Mouse (Mus musculus) myocyte (in vitro differentiated cells): ENCODE data around the gene Atf7. TPM values are rescaled to one million over a fixed set of nuclear protein-coding genes. Genes with fewer than 3 reads are reported as not detected.

ENCODE experiments used
- H3K27me3 ChIP-seq: one replicate; pipeline ENCODE4 v1.6.1; 2011; ENCODE audit not compliant: control insufficient read depth, insufficient read depth, insufficient read length
- H3K36me3 ChIP-seq: one replicate; pipeline ENCODE4 v1.6.1; 2011; ENCODE audit not compliant: control insufficient read depth, insufficient read depth
- H3K4me2 ChIP-seq: one replicate; pipeline ENCODE4 v1.6.1; 2011; ENCODE audit warnings: low read depth, control low read depth
- H3K4me3 ChIP-seq: one replicate; pipeline ENCODE4 v1.5.1; 2011; ENCODE audit warnings: mild to moderate bottlenecking, control low read depth, moderate library complexity
- H3K79me2 ChIP-seq: one replicate; pipeline ENCODE4 v1.6.1; 2011; ENCODE audit not compliant: control insufficient read depth, insufficient read depth
- H3ac ChIP-seq: one replicate; pipeline ENCODE4 v1.6.1; 2011; ENCODE audit not compliant: control insufficient read depth, insufficient read length
- CEBPB ChIP-seq: IDR thresholded peaks from 2 replicates; pipeline ENCODE4 v1.6.1; 2011; ENCODE audit warnings: mild to moderate bottlenecking, moderate library complexity; ENCODE audit not compliant: poor library complexity, insufficient read depth, severe bottlenecking
- E2F4 ChIP-seq: IDR thresholded peaks from one replicate; pipeline ENCODE4 v1.6.1; 2011; ENCODE audit warnings: mild to moderate bottlenecking, control low read depth, moderate library complexity; ENCODE audit not compliant: insufficient read depth
- MAX ChIP-seq: IDR thresholded peaks from one replicate; pipeline ENCODE4 v1.6.1; 2011; ENCODE audit warnings: low read depth, mild to moderate bottlenecking, control low read depth
- MYOD1 ChIP-seq, 3 experiments: IDR thresholded peaks; one replicate each; pipeline ENCODE4 v1.6.1; 2011; ENCODE audit warnings: control low read depth in 2 of 3, low read depth in 2 of 3, mild to moderate bottlenecking in 2 of 3, moderate library complexity in 1 of 3; ENCODE audit not compliant: insufficient read length in 2 of 3, control insufficient read depth in 1 of 3
- MYOG ChIP-seq, 3 experiments: IDR thresholded peaks; one replicate each; pipeline ENCODE4 v1.6.1; 2011; ENCODE audit warnings: control low read depth in 2 of 3, low read depth in 2 of 3, mild to moderate bottlenecking in 2 of 3; ENCODE audit not compliant: insufficient read length in 2 of 3, control insufficient read depth in 1 of 3, insufficient read depth in 1 of 3
- POLR2A ChIP-seq: IDR thresholded peaks from one replicate; pipeline ENCODE4 v1.6.1; 2011; ENCODE audit warnings: low read depth, mild to moderate bottlenecking, control low read depth, moderate library complexity; ENCODE audit not compliant: insufficient read length
- POLR2AphosphoS2 ChIP-seq: IDR thresholded peaks from one replicate; pipeline ENCODE4 v1.6.1; 2011; ENCODE audit warnings: low read depth, control low read depth; ENCODE audit not compliant: insufficient read length
- REST ChIP-seq: IDR thresholded peaks from one replicate; pipeline ENCODE4 v1.6.1; 2011; ENCODE audit warnings: mild to moderate bottlenecking, control low read depth, moderate library complexity; ENCODE audit not compliant: insufficient read depth, insufficient read length
- SRF ChIP-seq: IDR thresholded peaks from one replicate; pipeline ENCODE4 v1.6.1; 2011; ENCODE audit warnings: low read depth; ENCODE audit not compliant: control insufficient read depth, insufficient read length
- TCF12 ChIP-seq: IDR thresholded peaks from one replicate; pipeline ENCODE4 v1.6.1; 2011; ENCODE audit warnings: mild to moderate bottlenecking, control low read depth; ENCODE audit not compliant: poor library complexity, insufficient read depth, severe bottlenecking
- TCF3 ChIP-seq: IDR thresholded peaks from one replicate; pipeline ENCODE4 v1.6.1; 2011; ENCODE audit warnings: low read depth, control low read depth; ENCODE audit not compliant: insufficient read length
- USF1 ChIP-seq: IDR thresholded peaks from one replicate; pipeline ENCODE4 v1.6.1; 2011; ENCODE audit warnings: low read depth, mild to moderate bottlenecking, control low read depth, moderate library complexity
- polyA plus RNA-seq: library from polyadenylated mRNA; unstranded; fragments of >200 nt; fragmentation: generic; extraction: Trizol; gene quantifications from one replicate; pipeline ENCODE4 v1.2.1, GENCODE M21; 2012; ENCODE audit warnings: missing spikeins

The Atf7 gene
- polyA plus RNA-seq, 1 experiment = 33.7 TPM

GRCm38 (mm10) chr15:102506864-102507263 lies 118.4 kb downstream of the Atf7 start:
- Histone ChIP-seq H3K79me2 (no peaks in the 10 kb centered on the region), H3K36me3 (peaks cover 30% of the 10 kb centered on the region), H3ac (no peak overlapping the region), H3K4me2 (no peak overlapping the region), H3K27me3 (no peaks in the 10 kb centered on the region), H3K4me3 (no peak overlapping the region)
- no peak for TF ChIP-seq TCF3
- peak; percentile 52 for TF ChIP-seq POLR2AphosphoS2

GRCm38 (mm10) chr15:102506464-102506830 lies 118.8 kb downstream of the Atf7 start:
- Histone ChIP-seq H3ac (no peak overlapping the region), H3K36me3 (peaks cover 34% of the 10 kb centered on the region), H3K4me3 (no peak overlapping the region), H3K79me2 (no peaks in the 10 kb centered on the region), H3K27me3 (no peaks in the 10 kb centered on the region), H3K4me2 (no peak overlapping the region)
- no peak for TF ChIP-seq TCF12
- no peak for TF ChIP-seq TCF3
- TF ChIP-seq POLR2AphosphoS2 = no peak
- no peak for TF ChIP-seq CEBPB
- no peak for TF ChIP-seq MAX
- TF ChIP-seq MYOG (IDR thresholded peaks at IDR 0.05; ENCODE audit: control insufficient read depth in 1 of 3, insufficient read depth in 1 of 3, insufficient read length in 2 of 3, low read depth in 2 of 3) = no peak
- TF ChIP-seq E2F4 = no peak
- TF ChIP-seq SRF = no peak
- no peak for TF ChIP-seq REST
- no peak for TF ChIP-seq USF1
- no peak for TF ChIP-seq MYOD1 (IDR thresholded peaks at IDR 0.05; ENCODE audit: control insufficient read depth in 1 of 3, insufficient read length in 2 of 3, low read depth in 2 of 3)
- TF ChIP-seq POLR2A = no peak

GRCm38 (mm10) chr15:102505770-102506463 lies 119.3 kb downstream of the Atf7 start:
- H3K36me3 ChIP-seq = peaks cover 38% of the 10 kb centered on the region
- TF ChIP-seq REST (no peak), MYOG (IDR thresholded peaks at IDR 0.05; ENCODE audit: control insufficient read depth in 1 of 3, insufficient read depth in 1 of 3, insufficient read length in 2 of 3, low read depth in 2 of 3) (no peak), POLR2A (peak; percentile 11), SRF (no peak), TCF12 (no peak), E2F4 (no peak), TCF3 (no peak), POLR2AphosphoS2 (peak; percentile 48)
- H3K79me2 ChIP-seq = no peaks in the 10 kb centered on the region
- no peak overlapping the region for H3ac ChIP-seq
- no peak overlapping the region for H3K4me2 ChIP-seq
- H3K4me3 ChIP-seq = no peak overlapping the region
- no peaks in the 10 kb centered on the region for H3K27me3 ChIP-seq

- Histone ChIP-seq H3ac (no peak overlapping the region), H3K79me2 (no peaks in the 10 kb centered on the region), H3K4me3 (no peak overlapping the region), H3K4me2 (no peak overlapping the region), H3K27me3 (no peaks in the 10 kb centered on the region), H3K36me3 (peaks cover 45% of the 10 kb centered on the region)
- TF ChIP-seq TCF12 (no peak), REST (no peak), USF1 (no peak), POLR2A (peak; percentile 43), TCF3 (no peak), POLR2AphosphoS2 (peak; percentile 93), CEBPB (no peak), MYOG (IDR thresholded peaks at IDR 0.05; ENCODE audit: control insufficient read depth in 1 of 3, insufficient read depth in 1 of 3, insufficient read length in 2 of 3, low read depth in 2 of 3) (no peak)
Measured at GRCm38 (mm10) chr15:102505073-102505769, 120.0 kb downstream of the Atf7 start.
